Mouse (Mus musculus): ENCODE data around the gene Vmn1r57. TPM values are rescaled to one million over a fixed set of nuclear protein-coding genes. Genes with fewer than 3 reads are reported as not detected.
"Not testable (repeated sequence)": the region's sequence is repeated elsewhere in the genome, so short reads cannot be mapped to it uniquely, and the experiment has no call there.

The Vmn1r57 gene
- total RNA-seq (2021): not detected
- long read RNA-seq, experiment 1: 0 reads
- long read RNA-seq, experiment 2: 0 reads

- intact Hi-C loops (cut with DNase I); H3K27ac ChIP-seq; H3K4me3 ChIP-seq; DNase-seq (ENCODE audit: extremely low spot score in 1 of 2, low spot score in 2 of 2): not testable (repeated sequence)
Observed at GRCm38 (mm10) chr7:5218193-5218592, at the start of gene Vmn1r57. Vmn1r57 (plus strand) TSS chr7:5218493.

- H3K4me3 ChIP-seq; intact Hi-C loops (cut with DNase I); DNase-seq (ENCODE audit: extremely low spot score in 1 of 2, low spot score in 2 of 2); H3K27ac ChIP-seq: not testable (repeated sequence)
Observed at GRCm38 (mm10) chr7:5196647-5197046, 21.6 kb upstream of the Vmn1r57 start, which contains the start of gene Vmn1r56. Vmn1r56 (minus strand) TSS chr7:5196747.

GRCm38 (mm10) chr7:5263051-5263450 lies 44.8 kb downstream of the Vmn1r57 start:
- Histone ChIP-seq H3K4me3 (no peak overlapping the region), H3K27ac (no peak overlapping the region)
- no peak for TF ChIP-seq CTCF (IDR thresholded peaks at IDR 0.05)
- DNase-seq (ENCODE audit: extremely low spot score in 1 of 2, low spot score in 2 of 2): no peak
- intact Hi-C loops (cut with DNase I): no loop called here

Other genes starting within 250 kb of the Vmn1r57 start
- gene Sbk3, start 247.3 kb upstream of the Vmn1r57 start, total RNA-seq (2021): 1 to 10 TPM; 1.1 to 1.5 TPM
- gene Zfp579, start 222.3 kb upstream of the Vmn1r57 start, total RNA-seq (2021): 10 to 100 TPM; 28.9 to 33.0 TPM
- 1 to 10 TPM; 6.3 to 6.5 TPM for gene Zfp524, start 204.1 kb upstream of the Vmn1r57 start, total RNA-seq (2021)
- 10 to 100 TPM; 24.1 to 26.3 TPM for gene Fiz1, start 203.8 kb upstream of the Vmn1r57 start, total RNA-seq (2021)
- gene Gm44973, start 203.0 kb upstream of the Vmn1r57 start, total RNA-seq (2021): not detected
- gene Zfp865, start 198.1 kb upstream of the Vmn1r57 start, total RNA-seq (2021): 10 to 100 TPM; 36.3 to 40.3 TPM
- gene Ccdc106, start 197.9 kb upstream of the Vmn1r57 start, total RNA-seq (2021): 10 to 100 TPM; 53.3 to 59.1 TPM
- not detected for gene 4632433K11Rik, start 184.4 kb upstream of the Vmn1r57 start, total RNA-seq (2021)
- gene Zfp784, start 180.0 kb upstream of the Vmn1r57 start, total RNA-seq (2021): 1 to 10 TPM; 4.2 to 5.5 TPM
- 10 to 100 TPM; 30.5 to 32.5 TPM for gene Zfp580, start 167.0 kb upstream of the Vmn1r57 start, total RNA-seq (2021)
- 100 to 1,000 TPM; 183 to 187 TPM for gene U2af2, start 156.3 kb upstream of the Vmn1r57 start, total RNA-seq (2021)
- gene Epn1, start 138.3 kb upstream of the Vmn1r57 start, total RNA-seq (2021): 100 to 1,000 TPM; 470 to 471 TPM
- not detected for gene Rfpl4, start 101.5 kb upstream of the Vmn1r57 start, total RNA-seq (2021)
- gene Rasl2-9, start 92.5 kb upstream of the Vmn1r57 start, total RNA-seq (2021): under 1 TPM in 1 of 2 experiments, not detected in 1; 0.58 TPM
- gene Vmn1r55, start 68.8 kb upstream of the Vmn1r57 start, total RNA-seq (2021): not detected
- not detected for gene Vmn1r56, start 21.7 kb upstream of the Vmn1r57 start, total RNA-seq (2021)
- not detected for gene Gm5065, start 132.0 kb downstream of the Vmn1r57 start, total RNA-seq (2021)
- not detected for gene Nlrp2, start 132.5 kb downstream of the Vmn1r57 start, total RNA-seq (2021)
- gene Vmn1r58, start 194.9 kb downstream of the Vmn1r57 start, total RNA-seq (2021): not detected
- gene Vmn1r59, start 238.3 kb downstream of the Vmn1r57 start, total RNA-seq (2021): not detected

Data from left cerebral cortex, adult 2 months (tissue).